Mouse (Mus musculus): ENCODE measurements around the gene Stub1.

Gene Stub1

DNA sequence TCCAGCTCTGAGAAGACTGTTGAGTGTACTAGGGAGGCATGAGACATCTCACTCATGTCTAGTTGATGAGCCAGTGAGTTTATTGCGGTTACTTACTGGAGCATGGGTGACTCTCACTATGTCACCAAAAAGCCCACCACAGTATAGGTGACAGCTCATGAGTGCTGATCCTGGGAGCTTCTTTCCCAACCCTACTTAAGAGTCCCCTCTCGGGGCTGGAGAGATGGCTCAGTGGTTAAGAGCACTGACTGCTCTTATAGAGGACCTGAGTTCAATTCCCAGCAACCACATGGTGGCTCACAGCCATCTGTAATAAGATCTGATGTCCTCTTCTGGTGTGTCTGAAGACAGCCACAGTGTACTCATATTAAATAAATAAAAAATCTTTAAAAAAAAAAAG, 36.8 kb upstream of the Stub1 start:
- in situ Hi-C loops (cut with MboI; ENCODE audit: unreplicated experiment in 2 of 2), result loop anchor here in 1 of 2 experiments (5.0 kb wide), 1 partner anchor 33 kb away; the partner anchor contains the start of gene Rhbdl1

DNA sequence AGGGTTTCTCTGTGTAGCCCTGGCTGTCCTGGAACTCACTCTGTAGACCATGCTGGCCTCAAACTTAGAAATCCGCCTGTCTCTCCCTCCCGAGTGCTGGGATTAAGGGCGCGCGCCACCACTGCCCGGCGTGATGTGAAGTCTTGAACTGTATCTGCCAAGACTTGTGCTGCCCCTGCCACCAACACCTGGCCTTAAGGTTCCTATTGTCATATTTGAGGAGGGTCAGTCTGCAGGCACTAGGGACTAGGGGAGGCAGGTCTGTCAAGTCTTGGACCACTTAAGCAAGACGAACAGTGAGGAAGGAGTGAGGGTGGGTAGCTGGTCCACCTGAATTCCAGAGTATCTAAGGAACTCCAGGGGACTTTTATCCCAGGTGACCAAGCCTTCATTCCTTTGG, 36.3 kb upstream of the Stub1 start:
- in situ Hi-C loops (cut with MboI; ENCODE audit: unreplicated experiment in 2 of 2), result no loop called here

DNA sequence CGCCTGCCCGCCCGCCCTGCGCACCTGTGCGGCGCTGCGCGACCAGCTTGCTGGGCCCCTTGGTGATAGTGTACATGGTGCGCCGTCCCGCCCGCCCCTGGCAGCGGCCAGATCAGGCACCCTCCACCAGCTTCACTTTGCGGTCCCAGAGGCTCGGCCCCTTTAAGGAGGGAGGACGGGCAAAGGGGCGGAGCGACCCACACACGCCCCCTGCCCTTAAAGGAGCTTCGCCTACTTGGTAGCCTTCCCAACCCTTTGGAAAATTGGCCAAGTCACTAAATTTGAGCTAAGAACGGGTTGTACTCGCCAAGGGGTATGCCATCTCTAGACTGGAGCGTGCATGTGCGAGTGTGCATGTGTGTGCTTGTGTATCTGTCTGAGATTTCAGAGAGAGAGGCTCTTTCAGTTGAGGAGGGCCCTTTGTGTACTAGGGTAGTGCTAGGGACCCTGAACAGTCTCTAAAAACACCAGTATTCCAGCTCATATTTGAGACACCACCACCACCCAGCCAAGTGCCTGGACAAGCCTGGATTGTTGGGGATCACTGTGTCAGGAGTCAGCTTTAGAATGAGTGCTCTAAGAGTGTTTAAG, 35.5 kb upstream of the Stub1 start, which contains the start of gene Mcrip2:
TSS of gene Mcrip2 (minus strand) at position 164 of the 591 bp plus-strand sequence.
- in situ Hi-C loops (cut with MboI; ENCODE audit: unreplicated experiment in 2 of 2), result no loop called here

DNA sequence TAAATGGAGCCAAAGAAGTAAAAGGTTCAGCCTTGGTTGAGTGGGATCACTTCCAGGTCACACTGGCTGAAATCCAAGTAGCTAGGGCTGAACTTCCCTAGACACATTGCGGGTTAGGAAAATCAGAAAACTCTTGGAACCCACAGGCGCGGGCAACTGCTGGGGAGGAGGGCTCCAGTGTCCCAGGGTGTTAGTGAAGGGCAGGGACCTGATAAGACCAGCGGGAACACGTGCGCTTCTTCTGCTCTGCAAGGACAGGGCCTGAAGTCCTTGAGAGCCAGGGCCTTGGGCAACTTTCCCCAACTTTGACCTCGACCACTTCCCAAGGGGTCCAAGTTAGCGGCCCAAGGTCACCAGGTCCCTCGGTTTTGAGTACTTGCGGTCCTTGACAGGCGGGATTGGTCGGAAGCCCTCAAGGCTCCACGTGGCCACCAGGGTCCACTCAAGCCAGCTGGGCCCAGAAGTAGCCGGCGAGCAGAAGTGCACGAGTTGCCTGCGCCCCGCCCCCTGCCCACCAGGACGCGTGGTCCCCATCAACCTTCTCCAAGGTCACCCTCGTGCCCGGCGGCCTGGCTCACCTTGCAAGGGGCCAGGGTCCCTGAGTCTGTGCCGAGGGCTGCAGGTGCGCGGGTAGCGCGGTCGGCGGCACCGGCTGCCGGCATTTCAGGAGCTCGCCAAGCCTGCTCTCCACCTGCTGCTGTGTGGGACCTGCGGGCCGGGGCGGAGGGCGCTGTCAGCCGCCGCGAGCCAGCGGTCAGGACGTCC, 34.8 kb upstream of the Stub1 start:
- in situ Hi-C loops (cut with MboI; ENCODE audit: unreplicated experiment in 2 of 2), result no loop called here

DNA sequence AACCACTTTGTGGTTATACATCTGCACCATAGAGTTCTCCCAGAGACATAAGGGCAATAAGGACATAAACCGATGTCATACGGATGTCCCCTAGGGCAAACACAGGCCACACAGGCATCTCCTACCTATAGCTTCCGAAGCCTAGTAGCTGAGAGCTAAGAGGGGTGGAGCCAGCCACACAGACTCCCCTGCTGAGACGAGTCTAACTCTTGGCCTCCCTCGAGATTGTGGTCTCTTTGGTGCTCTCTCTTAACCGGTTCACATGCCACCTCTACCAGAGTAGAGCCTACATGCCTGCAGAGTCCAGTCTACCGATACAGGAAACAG, 34.3 kb upstream of the Stub1 start:
- in situ Hi-C loops (cut with MboI; ENCODE audit: unreplicated experiment in 2 of 2), result no loop called here

DNA sequence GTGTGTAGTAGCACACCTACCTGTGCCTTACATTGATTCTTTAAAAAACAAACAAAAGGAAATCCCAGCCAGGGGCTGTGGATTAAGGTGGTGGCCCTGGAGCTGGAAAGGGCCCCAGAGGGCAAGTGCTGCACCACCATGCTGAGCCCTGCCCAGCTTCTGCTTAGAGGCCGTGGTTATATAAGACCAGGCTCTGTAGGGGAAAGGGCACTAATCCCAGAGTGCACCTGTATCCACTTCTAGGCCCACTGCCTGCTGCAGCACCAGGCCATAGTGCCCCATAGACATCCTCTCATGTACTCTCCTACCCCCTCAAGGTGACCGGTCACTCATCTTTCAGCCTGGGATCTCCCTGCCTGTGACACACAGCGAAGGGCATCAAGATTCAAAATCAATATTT, 33.0 kb upstream of the Stub1 start:
- in situ Hi-C loops (cut with MboI; ENCODE audit: unreplicated experiment in 2 of 2), result no loop called here

DNA sequence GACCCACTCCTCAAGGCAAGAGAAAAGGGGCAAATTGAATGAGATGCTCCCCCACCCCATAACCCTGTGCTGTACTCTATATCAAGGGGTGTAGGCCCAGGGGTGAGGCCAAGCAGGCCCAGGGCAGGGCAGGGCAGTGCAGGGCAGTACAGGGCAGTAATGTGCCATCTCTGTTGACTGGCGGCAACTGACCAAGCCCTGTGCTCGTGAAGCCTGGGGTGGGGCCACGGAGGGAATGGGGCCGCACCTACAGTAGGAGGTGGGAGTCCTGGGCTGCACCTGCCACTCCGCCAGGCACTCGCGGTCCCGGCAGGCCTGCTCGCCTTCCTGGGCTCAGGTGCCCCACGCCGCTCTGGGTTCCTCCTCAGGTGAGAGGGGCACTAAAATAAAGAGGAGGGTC, 32.1 kb upstream of the Stub1 start:
- in situ Hi-C loops (cut with MboI; ENCODE audit: unreplicated experiment in 2 of 2), result no loop called here

DNA sequence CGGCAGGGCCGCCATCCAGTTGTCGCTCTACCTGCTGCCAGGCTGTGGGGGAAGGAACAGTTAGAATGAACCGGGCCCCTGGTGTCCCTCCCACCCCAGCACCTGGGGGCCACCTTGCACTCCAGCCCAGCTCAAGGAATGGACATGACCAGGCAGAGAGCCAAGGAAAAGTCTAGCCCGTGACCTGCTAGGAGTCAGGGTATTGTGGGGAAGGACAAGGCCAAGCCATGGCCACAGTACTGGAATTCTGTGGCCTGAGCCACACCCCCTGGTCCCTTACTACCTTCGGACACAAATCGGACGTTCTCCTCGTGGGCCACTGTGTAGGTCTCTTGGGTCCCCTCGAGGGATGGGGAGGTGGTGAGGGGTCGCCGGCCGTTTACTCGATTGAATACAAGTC, 31.1 kb upstream of the Stub1 start:
- in situ Hi-C loops (cut with MboI; ENCODE audit: unreplicated experiment in 2 of 2), result no loop called here

DNA sequence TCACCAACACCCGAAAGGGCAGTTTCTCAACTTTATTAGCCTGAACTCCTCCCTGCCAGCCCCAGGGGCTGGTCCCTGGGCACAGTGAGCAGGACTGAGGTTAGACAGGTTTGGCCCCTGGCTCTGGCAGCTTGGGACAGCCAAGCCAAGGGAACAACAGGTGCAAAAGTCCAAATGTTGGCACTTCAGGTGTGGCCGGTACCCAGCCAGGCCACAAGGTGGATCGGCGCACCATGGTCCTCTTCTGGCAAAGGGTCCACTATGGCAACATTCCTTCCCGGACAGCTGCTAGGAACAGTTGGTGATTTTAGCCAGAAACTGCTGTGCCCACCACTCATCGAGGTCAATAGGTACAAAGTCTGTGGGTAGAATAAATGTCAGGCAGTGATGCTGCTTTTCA, 30.5 kb upstream of the Stub1 start:
- in situ Hi-C loops (cut with MboI; ENCODE audit: unreplicated experiment in 2 of 2), result no loop called here

DNA sequence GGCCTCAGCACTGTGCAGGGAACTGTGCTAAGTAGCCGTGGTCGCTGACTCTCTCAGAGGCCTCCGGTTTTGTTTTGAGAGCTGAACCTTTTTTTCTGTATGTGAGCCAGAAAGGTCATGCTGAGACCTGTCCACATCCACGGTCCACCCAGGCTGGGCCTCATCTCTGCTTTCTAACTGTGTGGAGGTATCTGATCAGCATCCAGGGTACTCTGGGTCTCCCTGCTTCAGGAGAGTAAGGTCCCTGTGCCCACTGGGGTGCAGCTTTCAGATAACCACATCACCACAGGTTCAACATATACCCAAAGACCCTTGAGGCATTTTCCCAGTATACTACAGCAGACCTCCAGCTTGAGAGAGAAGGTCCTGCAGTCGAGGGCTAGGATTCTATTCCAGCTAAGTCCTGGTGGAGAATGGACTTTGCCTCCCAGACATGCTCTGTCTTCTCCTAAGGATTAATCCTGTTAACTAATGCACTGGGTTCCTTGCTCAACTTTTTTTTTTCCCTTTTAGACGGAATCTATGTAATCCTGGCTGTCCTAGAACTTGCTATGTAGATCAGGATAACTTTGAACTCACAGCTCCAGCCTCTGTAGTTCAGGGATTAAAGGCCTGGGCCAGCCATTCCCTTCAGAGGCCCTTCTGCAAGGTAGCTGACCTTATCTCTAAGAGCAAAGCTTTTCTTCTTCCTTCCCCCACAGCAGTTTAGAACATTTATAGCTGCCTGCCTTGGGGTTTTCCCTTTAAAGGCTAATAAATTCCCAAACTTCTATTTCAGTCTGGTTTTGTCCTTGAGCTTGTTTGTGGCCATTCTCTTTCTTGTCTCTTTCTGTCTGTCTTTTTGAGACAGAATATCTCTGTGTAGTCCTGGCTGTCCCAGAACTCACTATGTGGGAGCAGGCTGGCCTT, 28.8 kb upstream of the Stub1 start:
- in situ Hi-C loops (cut with MboI; ENCODE audit: unreplicated experiment in 2 of 2), result no loop called here

DNA sequence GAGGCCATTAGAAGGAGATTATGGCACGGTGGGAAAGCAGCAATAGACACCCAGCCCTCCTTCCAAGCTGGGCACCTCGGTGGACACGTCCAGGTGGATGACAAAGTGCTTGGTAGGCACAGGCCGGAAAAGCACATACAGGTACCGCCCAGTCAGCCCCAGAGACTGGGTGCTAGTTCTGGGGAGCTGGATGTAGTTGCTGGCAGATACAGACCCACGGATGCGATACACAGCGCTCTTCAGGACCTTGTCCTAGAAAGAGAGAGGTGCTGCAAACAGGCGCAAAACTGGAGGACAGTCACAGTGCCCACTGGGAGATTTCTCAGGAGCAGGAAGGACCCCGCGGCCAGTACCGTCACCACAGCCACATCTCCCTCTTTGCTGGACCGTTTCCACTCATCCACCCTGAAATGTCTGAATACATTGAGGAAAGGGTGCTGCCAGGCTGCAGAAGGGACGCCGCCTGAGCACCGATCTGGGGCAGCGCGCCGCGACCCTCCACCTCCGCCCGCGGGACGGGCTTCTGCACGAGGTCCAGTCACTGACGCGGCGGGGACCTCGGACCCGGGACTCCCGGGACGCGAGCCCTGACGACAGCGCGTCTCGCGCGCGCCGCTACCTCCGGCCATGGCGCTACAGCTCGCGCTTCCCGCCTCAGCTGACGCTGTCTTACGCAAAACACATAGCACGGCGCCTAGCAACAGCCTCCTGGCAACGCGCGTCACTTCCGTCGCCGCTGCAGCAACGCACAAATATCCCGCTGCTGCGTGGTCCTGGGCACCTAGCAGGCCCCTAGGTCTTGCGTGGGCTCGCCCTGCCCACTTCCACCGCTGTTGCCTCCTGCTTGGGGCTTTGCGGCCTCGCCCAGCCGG, 27.9 kb upstream of the Stub1 start, which contains the start of gene Wdr90:
TSS of gene Wdr90 (minus strand) at position 670 of the 872 bp plus-strand sequence.
- in situ Hi-C loops (cut with MboI; ENCODE audit: unreplicated experiment in 2 of 2), result no loop called here

DNA sequence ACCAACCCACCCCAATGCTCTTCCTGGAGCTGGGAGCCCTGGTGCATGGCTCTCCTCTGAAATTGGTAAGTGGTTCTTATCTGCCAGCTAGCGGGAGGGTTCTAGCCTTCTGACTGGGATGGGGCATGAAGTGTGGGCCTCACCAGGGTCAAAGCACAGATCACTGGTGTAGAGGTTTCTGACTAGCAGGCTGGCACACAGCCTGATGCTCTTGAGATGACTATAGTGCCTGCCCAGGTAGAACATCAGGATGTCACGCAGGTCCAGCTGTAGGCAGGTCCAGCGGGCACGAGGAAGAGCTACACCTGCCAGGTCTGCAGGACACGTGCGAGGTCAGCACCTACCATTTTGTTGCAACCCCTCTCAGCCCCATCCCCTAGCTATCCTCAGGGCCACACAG, 27.0 kb upstream of the Stub1 start:
- in situ Hi-C loops (cut with MboI; ENCODE audit: unreplicated experiment in 2 of 2), result no loop called here

DNA sequence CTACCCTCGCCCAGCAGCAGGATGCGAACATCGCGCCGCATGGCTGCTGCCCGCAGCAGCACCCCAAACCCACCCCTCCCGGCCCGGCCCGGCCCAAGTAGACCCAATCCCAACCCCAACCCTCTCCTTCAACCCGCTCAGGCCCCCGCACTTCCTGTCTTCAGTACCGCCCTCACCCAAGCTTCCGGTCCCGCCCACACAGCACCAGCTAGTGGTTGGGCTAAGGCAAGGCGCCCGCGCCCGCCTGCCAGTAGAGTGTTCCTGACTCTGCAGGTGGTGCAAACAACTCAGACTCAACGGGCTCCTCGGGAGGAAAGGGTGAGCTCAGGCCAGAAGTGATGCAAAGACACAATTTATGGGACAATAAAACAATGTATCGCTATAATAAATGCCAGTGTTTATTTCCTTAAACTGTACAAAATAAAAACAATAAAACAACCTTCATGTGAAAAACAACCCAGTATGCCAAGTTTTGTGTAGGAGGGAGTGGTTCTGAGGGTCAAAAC, 11.2 kb upstream of the Stub1 start, which contains the start of gene Rhot2:
TSS of gene Rhot2 (minus strand) at position 456 of the 506 bp plus-strand sequence.
- in situ Hi-C loops (cut with MboI; ENCODE audit: unreplicated experiment in 2 of 2), result no loop called here

DNA sequence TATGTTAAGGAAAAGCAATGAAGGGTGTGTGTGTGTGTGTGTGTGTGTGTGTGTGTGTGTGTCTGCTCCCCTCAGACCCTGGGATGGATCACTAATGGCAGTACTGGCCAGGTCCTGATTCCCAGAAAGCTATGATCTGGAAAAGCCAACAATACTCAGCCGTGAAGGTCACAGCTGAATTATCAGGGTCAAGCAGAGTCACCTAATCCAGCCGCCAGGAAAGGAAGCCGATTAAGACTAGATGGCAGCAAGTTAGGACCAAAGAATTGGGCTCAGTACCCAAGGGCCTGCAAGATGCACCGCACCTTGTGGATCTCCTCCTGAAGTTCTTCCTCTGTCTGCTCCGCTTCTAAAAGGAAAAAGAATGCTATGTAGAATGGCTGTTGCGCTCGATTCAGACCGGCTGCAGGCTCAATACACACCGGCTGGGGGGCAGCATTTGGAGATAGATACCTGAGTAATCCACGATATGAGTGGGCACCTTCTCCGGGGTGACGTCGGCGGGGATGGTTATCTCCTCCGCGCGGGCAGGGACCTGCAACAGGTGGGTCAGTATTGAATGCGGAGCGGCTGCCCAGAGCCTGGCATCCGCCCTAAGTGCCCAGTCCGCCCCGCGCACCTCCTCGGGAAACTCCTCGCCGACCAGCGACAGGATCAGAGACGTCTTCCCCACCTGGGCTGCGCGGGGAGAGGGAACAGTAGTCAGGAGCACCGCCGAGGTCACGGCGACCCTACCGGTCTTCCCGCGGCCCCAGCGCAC, 10.6 kb upstream of the Stub1 start:
- in situ Hi-C loops (cut with MboI; ENCODE audit: unreplicated experiment in 2 of 2), result no loop called here

DNA sequence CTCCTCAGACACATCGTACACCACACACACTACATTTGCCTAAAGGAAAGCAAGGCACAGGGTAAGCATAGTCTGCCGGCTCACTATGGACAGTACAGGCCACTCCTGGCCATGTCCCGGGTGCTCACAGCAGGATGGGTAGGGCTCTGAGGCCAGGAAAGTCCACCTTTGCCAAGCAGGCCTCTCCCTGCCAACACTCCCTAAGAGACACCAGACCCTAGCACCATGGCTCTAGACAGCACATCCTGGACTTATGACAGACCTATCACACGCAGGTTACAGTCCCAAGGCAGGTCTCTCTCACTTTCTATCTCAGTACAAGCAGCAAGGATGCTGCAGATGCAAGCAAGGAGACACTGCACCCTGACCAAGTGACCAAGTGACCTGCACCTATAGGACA, 9.9 kb upstream of the Stub1 start:
- in situ Hi-C loops (cut with MboI; ENCODE audit: unreplicated experiment in 2 of 2), result no loop called here

DNA sequence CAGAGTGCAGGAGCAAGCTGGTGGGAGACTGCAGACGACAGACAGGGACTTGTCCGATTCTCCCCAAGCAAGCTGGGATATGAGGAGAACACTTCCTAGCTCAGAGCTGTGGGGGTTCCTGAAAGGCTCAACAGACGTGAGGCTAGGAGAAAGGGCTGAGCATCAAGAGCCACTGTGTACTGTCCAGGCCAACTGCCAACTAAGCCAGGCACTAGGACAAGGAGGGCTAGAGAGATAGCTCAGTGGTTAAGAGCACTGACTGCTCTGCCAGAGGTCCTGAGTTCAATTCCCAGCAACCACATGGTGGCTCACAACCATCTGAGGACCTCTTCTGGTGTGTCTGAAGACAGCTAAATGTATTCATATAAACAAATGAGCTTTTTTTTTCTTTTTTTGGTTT, 9.3 kb upstream of the Stub1 start:
- in situ Hi-C loops (cut with MboI; ENCODE audit: unreplicated experiment in 2 of 2), result no loop called here

DNA sequence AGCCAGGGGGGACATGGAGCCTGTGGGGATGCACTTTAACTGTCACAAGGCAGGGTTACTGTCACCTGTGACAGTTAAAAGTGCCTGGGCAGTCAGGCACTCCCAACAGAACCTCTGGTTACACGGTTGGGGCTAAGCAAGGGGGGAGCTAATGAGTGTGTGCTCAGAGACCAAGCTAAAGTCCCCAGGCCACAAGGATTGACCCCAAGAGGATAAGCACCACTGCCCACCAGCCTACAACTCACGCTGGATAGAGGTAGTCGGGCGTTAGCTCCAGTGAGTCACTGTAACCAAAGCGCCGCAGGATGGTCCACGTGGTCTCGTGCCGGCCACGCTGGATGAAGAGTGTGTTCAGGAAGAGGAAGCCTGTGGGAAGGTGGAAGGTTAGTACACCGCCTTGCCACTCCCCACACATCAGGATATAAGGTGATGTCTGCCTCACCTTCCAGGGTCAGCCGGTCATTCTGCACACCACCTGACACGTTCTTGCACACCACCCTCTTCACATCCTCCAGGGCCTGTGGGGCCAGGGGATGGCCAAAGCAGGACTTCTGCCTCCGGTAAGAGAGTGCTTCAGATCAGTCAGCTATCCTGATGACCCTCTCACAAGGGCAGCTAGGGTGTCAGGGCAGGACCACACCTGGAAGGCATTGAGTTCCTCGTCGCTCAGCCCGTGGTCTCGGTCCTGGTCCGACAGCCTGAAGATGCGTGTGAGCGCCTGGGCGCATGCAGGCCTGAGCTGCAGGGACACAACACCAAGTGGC, 8.1 kb upstream of the Stub1 start, which contains the start of gene Gm20683:
TSS of gene Gm20683 (minus strand) at position 647 of the 764 bp plus-strand sequence.
- in situ Hi-C loops (cut with MboI; ENCODE audit: unreplicated experiment in 2 of 2), result no loop called here

DNA sequence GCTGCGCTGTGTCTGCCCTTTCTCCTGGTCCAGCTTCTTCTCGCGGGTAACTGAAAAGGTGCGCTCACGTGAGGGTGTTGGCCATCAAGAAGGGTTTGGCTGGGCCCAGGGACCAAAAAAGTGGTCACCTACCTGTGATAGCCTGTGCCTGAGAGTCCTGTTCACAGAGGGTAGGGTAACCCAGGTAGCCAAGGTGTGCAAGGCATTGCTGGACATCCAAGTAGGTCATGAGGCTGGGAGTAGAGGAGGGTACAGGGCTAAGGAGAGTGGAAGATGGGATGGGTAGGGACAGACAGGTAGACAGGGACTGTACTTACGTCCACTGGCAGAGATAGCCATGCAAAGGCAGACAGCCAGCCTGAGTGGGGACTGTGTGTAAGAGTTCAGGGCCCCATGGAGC, 7.3 kb upstream of the Stub1 start:
- in situ Hi-C loops (cut with MboI; ENCODE audit: unreplicated experiment in 2 of 2), result no loop called here
